Mouse (Mus musculus) left cerebral cortex, postnatal 14 days (tissue): ENCODE results near the gene Psmd11. TPM values are rescaled to one million over a fixed set of nuclear protein-coding genes. Genes with fewer than 3 reads are reported as not detected.

Experiments used
- DNase-seq, 2 experiments: peaks; one replicate each; pipeline ENCODE4 v3.0.0; 2021 to 2022; ENCODE audit warnings: low spot score in 2 of 2, mixed read lengths in 1 of 2
- intact Hi-C: fragments of 180-260 bp; cut with DNase I; formaldehyde crosslinking; loops from one replicate; pipeline ENCODE4 v1.15.1; 2025
- total RNA-seq, 2 experiments: library from RNA; stranded (reverse); gene quantifications; 2 replicates each; pipeline ENCODE4 v1.2.3; 2021

The Psmd11 gene
- total RNA-seq, 2 experiments from 2014 or later = 99.3 to 100 TPM

- intact Hi-C loops = loop anchor here (5.0 kb wide), 3 partner anchors 38 to 193 kb away; no protein-coding TSS in a partner anchor
- no peak for DNase-seq
Observed at GRCm38 (mm10) chr11:80478694-80479412, 50.4 kb downstream of the Psmd11 start.

GRCm38 (mm10) chr11:80479425-80479824 is 51.0 kb downstream of the Psmd11 start:
- intact Hi-C loops = loop anchor here (5.0 kb wide), 3 partner anchors 38 to 193 kb away; no protein-coding TSS in a partner anchor

DNA sequence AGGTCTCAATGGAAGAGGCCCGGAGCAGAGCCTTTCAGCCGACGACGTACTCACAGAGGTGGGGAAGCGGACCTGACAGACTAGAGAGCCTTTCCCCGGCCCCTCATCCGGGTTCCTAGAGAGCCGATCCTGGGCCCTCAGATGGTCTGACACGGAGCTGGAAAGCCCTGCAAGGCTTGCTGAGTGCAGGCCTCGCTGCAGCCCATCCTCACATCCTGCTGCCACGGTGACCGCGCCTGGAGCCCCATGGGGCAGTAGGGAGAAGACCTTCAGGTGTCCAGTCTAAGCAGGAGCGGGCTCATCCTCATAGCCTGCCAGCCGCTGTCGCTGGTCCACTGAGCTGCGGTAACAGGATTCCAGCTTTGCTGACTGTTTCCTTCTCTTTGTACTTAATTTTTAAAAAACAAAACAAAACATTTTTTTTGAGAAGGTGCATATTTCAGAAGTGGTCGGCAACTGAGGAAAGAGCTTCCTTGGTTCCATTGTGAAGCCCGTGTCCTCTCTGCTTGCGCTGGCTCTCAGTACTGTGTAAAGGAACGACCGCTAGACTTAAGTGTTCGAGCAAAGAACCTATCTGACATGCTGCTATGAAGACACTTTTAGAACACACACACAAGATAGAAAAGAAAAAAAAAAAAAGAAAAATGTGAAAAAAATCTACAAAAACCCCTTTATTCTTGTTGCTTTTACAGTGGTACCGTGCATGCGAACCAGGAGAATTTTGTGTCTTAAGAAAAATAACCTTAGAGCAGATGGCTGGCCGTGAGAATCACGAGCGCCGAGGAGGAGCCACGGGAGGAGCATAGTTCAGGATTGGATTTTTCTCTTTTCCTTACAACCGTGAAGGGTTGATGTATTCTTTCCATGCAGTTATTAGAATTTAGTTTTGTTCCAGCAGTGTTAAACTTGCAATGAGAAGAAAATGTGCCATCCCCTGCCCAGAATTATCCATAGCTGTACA is 51.8 kb downstream of the Psmd11 start:
- intact Hi-C loops = loop anchor here (5.0 kb wide), 3 partner anchors 37 to 192 kb away; no protein-coding TSS in a partner anchor
- no peak for DNase-seq

More at GRCm38 (mm10) chr11:80479425-80479824, 51.0 kb downstream of the Psmd11 start:
- DNase-seq = no peak

GRCm38 (mm10) chr11:80481409-80482050 is 53.1 kb downstream of the Psmd11 start:
- intact Hi-C loops = no loop called here

GRCm38 (mm10) chr11:80482347-80482746 is 53.9 kb downstream of the Psmd11 start:
- no peak for DNase-seq
- intact Hi-C loops = no loop called here

More at GRCm38 (mm10) chr11:80481409-80482050, 53.1 kb downstream of the Psmd11 start:
- DNase-seq = no peak

GRCm38 (mm10) chr11:80482921-80483320 is 54.5 kb downstream of the Psmd11 start:
- DNase-seq = no peak
- intact Hi-C loops = no loop called here

- no peak for DNase-seq
- intact Hi-C loops = loop anchor here (2.0 kb wide), 1 partner anchor 119 kb away; no protein-coding TSS in a partner anchor
Observed at GRCm38 (mm10) chr11:80483536-80484067, 55.2 kb downstream of the Psmd11 start.

DNA sequence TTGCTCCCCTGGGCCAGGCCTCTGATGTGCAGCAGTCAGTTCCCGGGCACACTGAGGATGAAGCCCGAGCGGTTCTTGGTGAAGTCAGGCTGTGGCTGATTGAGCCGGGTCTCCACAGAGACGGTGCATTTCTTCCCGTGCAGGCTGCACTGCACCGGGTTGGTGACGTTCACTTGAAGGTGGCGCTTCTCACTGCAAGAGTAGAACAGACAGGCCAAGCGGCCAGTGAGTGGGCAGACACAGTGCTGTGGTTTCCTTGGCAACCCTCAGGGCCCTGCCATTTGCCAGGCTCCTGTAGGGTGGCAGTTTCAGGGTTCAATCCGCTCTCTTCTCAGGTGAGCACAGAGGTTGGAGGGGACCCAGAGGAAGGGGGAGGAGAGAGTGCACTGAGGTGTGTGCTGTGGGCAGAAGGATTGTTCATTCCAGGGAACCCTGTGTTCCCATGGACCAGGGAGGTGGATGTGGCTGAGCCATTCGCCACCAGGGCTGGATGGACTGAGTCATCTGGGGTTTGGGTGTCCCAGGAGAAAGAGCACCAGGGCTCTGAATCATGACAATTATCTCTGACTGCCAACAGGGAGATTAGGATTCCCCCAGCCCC is 55.9 kb downstream of the Psmd11 start:
- intact Hi-C loops = loop anchor here (2.0 kb wide), 1 partner anchor 119 kb away; no protein-coding TSS in a partner anchor
- peak; percentile 88 to 94 for DNase-seq

DNA sequence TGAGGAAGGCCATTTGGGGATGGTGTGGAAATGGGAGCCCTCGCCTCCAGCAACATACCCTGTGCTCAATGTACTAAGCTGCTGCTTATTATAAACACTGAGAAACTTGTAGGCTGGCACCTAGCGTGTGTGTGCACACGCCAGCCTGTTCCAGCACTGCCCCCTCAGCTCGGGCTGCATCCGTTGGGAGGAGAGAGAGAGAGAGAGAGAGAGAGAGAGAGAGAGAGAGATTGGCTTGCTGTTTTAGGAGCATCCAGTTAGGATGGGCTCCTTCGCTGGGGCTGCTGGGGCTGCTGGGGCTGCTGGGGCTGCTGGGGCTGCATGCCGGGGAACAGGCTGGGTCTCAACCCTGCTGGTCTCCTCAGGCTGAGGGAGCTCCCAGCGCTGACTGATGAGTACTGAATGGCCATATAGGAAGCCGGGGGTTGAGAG is 56.7 kb downstream of the Psmd11 start:
- peak; percentile 68 to 83 for DNase-seq
- intact Hi-C loops = loop anchor here (2.0 to 5.0 kb wide), 2 partner anchors 77 to 118 kb away; no protein-coding TSS in a partner anchor

GRCm38 (mm10) chr11:80485622-80486206 is 57.3 kb downstream of the Psmd11 start:
- no peak for DNase-seq
- intact Hi-C loops = loop anchor here (2.0 to 5.0 kb wide), 2 partner anchors 77 to 117 kb away; no protein-coding TSS in a partner anchor

DNA sequence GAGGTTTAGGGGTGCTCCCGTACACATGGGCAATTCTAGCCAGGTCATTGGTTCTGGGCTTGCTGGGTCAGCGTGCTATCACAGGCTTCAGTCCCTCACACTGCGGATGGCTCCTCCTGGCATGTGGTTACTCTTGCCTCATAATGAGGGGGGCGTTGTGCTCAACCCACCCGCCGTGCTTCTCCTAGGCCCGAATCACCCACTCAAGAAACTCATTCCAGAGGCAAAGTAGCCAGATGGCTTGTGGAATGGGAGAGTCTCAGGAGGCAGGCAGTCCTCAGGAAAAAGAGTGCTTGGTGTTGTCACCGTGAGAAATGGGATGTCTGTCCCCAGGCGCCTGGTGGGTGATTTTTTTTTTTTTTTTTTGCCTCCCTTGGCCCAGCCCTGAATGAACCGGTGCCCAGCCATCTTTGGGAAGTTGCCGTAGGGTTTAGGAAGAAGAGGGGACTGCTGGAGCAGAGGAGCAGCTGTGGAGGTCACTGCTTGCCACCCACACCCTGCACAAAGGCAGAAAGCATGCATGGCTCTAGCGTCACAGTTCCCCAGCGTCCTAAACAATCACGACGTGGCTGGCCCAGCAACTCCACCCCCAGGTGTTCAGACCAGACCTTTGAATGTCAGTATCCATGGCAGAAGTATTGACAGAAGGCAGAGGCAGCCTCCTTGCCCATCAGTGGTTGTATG is 59.6 kb downstream of the Psmd11 start:
- intact Hi-C loops = loop anchor here (5.0 kb wide), 1 partner anchor 74 kb away; no protein-coding TSS in a partner anchor

DNA sequence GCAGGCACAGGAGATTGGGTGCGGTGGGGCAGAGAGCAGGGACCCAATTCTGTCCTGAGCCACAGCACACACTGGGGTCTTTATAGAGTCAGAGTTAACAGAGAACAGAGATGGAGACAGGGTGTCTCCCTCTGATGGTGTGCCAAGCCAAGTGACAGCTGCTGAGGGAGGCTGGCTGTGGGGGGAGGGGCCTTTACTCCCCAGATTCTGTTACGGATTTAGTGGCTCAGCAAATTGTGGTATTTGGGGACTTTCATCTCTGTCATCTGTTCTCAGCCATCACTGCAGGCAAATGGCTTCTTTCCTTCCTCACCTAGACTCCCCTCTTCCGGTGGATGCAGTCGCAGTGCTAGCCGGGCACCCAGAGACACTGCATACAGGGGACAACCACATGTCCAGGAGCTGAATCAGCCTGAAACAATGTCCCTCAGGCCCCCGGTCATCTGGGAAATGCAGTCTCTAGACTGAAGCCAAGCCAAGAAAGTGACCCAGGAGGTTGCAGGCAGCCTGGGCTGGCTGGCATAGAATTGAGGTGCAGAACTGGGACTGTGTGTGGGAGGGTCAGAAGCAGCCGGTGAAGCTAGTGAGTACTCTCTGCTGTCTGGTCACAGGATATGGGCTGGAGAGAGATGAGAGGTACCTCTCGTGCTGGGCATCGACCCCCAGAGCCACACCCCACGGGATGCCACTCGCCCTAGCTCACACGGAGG is 60.9 kb downstream of the Psmd11 start:
- peak; percentile 76 to 81 for DNase-seq
- intact Hi-C loops = loop anchor here (5.0 kb wide), 1 partner anchor 73 kb away; no protein-coding TSS in a partner anchor

More for the DNA sequence above, 59.6 kb downstream of the Psmd11 start:
- peak in 1 of 2 experiments; percentile 55 for DNase-seq

DNA sequence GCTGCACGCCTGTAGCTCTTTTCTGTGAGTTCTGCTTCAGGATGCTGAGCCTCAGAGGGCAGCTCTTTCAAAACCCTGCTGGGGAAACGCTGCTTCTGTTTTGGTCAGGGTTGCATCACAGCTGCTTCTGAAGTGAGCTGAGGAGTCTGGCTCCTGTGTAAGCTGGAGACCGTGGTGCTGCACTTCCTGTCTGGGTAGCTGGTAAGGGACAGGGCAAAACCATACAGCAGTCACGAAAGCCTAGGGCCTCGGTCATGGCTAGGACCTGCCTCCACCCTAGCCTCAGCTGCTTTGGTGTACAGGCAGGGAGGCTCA is 61.4 kb downstream of the Psmd11 start:
- no peak for DNase-seq
- intact Hi-C loops = loop anchor here (5.0 kb wide), 1 partner anchor 72 kb away; no protein-coding TSS in a partner anchor

DNA sequence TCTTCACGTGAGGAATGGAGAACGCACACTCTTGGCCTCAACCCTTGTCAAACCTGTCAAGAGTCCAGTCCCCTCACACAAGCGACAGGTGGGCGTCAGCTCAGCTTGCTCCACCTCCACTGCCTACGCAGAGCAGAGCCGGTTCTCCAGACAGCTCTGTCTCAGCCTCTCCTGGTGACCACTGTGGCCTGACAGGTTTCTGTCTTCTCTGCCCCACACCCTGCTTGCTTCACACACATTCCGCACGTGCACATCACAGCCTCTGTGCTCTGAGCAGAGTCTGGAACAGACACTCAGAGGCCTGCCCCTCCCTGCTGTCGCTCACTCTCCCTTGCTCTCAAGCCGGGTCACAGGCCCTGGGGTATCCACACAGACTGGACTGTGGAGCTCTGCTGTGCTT is 62.4 kb downstream of the Psmd11 start:
- no peak for DNase-seq
- intact Hi-C loops = no loop called here

DNA sequence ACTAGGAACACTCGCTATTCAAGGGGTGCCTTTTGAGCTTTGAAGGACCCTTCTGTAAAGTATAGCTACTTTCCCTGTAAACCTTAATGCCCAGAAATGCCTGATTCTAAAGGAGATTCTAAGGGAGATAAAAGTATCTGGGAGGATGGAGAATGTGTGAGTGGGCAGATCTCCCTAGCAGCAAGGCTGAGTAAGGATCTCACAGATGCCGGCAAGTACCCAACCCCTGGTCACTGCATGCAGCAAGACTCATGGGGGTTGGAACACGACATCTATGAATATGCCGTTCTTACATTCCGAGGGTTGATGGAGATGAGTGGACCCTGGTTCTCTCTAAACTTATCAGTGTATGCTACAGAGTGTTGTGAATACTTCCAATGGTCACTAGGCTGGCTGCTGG is 64.8 kb downstream of the Psmd11 start:
- intact Hi-C loops = no loop called here
- DNase-seq = no peak

GRCm38 (mm10) chr11:80494852-80495251 is 66.4 kb downstream of the Psmd11 start:
- intact Hi-C loops = no loop called here
- DNase-seq = no peak

GRCm38 (mm10) chr11:80495972-80496371 is 67.6 kb downstream of the Psmd11 start:
- intact Hi-C loops = no loop called here
- no peak for DNase-seq
